Mouse (Mus musculus): ENCODE measurements around the gene Gm20671. TPM values are rescaled to one million over a fixed set of nuclear protein-coding genes. Genes with fewer than 3 reads are reported as not detected.

Gene Gm20671
- polyA plus RNA-seq, 1 experiment from 2014 or later, result not detected

DNA sequence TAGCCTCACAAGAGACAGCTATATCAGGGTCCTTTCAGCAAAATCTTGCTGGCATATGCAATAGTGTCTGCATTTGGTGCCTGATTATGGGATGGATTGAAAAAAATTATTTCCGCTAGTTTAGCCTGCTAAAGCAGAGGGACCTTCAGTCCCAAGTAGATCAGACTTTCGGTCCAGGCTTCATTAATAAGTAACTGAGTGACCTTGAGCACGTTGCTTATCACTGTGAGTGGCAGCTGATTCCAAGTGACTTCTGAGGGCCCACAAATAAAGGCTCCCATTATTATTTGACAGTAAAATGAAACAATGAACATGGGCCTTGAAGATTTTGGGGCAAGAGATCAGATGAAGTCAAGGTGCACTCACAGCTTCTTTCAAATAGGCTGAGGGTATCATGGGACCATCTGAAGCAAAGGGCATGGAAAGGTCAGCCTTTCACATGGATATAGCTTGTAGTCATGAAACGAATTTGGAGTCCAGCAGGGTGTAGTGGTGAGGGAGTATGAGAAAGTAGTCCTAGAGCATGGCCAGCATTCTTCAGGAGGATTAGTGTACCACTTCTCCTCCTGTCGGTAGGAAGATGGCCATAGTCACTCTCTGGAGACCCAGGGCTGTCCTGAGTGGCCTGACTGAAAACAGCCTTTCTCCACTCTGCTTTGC is 129.6 kb downstream of the Gm20671 start:
- H3K27ac ChIP-seq, result no peak overlapping the region
- 63% methylated on average over 5 of the region's 5 CpGs for WGBS
- H3K9ac ChIP-seq, result no peak overlapping the region
- no peak overlapping the region for H3K4me3 ChIP-seq (replicated peaks)
- no peaks in the 10 kb centered on the region for H3K36me3 ChIP-seq
- no peaks in the 10 kb centered on the region for H3K27me3 ChIP-seq
- no peaks in the 10 kb centered on the region for H3K4me1 ChIP-seq
- no peak overlapping the region for H3K4me2 ChIP-seq
- H3K9me3 ChIP-seq (replicated peaks), result no peaks in the 10 kb centered on the region
- ATAC-seq (replicated peaks; ENCODE audit: low FRiP score), result no peak

DNA sequence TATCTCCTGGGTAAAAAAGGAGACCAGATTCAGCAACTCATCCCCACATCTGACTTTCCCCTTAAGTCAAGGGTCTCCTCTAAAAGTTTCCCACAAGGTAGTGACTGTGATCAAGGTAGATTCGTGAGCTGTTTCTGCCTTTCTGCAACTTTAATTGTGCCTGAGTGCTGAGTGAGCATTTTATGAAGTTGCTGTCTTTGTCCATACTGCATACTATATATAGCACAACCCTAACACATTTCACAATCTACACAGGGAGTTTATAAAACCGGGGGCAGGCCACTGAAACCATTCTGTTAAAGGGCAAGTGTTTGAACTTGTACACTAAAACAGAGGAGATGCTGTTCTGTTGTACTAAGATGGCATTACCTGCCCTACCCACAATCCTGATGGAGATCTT is 133.5 kb downstream of the Gm20671 start:
- no peak overlapping the region for H3K27ac ChIP-seq
- H3K36me3 ChIP-seq, result no peaks in the 10 kb centered on the region
- no peaks in the 10 kb centered on the region for H3K9me3 ChIP-seq (replicated peaks)
- no peaks in the 10 kb centered on the region for H3K27me3 ChIP-seq
- no peak overlapping the region for H3K4me2 ChIP-seq
- ATAC-seq (replicated peaks; ENCODE audit: low FRiP score), result no peak
- H3K4me3 ChIP-seq (replicated peaks), result no peak overlapping the region
- 58% methylated on average over 2 of the region's 2 CpGs for WGBS
- H3K9ac ChIP-seq, result no peak overlapping the region
- H3K4me1 ChIP-seq, result no peaks in the 10 kb centered on the region

Other genes starting within 250 kb of the Gm20671 start
- gene Yes1, start 215.9 kb downstream of the Gm20671 start, polyA plus RNA-seq (2015; fragmentation: Nextera tagmentation; extraction: Ambion mirVana), result 37.8 and 39.1 TPM in 2 replicates
- 76.0 and 82.6 TPM in 2 replicates for gene Pisd, start 41.5 kb downstream of the Gm20671 start, polyA plus RNA-seq (2015; fragmentation: Nextera tagmentation; extraction: Ambion mirVana)
- gene Prr14l, start 27.1 kb upstream of the Gm20671 start, polyA plus RNA-seq (2015; fragmentation: Nextera tagmentation; extraction: Ambion mirVana), result 17.7 and 19.5 TPM in 2 replicates
- gene Depdc5, start 36.6 kb upstream of the Gm20671 start, polyA plus RNA-seq (2015; fragmentation: Nextera tagmentation; extraction: Ambion mirVana), result 20.5 and 24.0 TPM in 2 replicates
- gene Ywhah, start 191.7 kb upstream of the Gm20671 start, polyA plus RNA-seq (2015; fragmentation: Nextera tagmentation; extraction: Ambion mirVana), result 362 and 374 TPM in 2 replicates